Mouse (Mus musculus) heart, postnatal 0 days (tissue): Measurements from ENCODE around the gene Slx1b. TPM values are rescaled to one million over a fixed set of nuclear protein-coding genes. Genes with fewer than 3 reads are reported as not detected.

Experiments used
- ATAC-seq: fragments of 200-750 bp; cut with Nextera tagmentation; 2 replicates; pipeline ENCODE4 v1.8.0; 2017; ENCODE audit warnings: low read depth, moderate number of reproducible peaks, moderate library complexity; ENCODE audit not compliant: insufficient read depth
- DNase-seq: peaks from one replicate; pipeline ENCODE4 v3.0.0-alpha.2; 2016; ENCODE audit warnings: low spot score
- H3K27ac ChIP-seq: fragments of 300-500 bp; sonication (generic); 2 replicates; pipeline ENCODE4 v1.5.1; 2014; ENCODE audit warnings: low read depth, mild to moderate bottlenecking
- H3K27me3 ChIP-seq: fragments of 300-500 bp; sonication (generic); 2 replicates; pipeline ENCODE4 v1.6.1; 2014; ENCODE audit warnings: low read length, mixed read lengths; ENCODE audit not compliant: control insufficient read depth, insufficient read depth
- H3K36me3 ChIP-seq: fragments of 300-500 bp; sonication (generic); replicated peaks from 2 replicates; pipeline ENCODE4 v1.6.1; 2014; ENCODE audit warnings: low read length, mixed read lengths; ENCODE audit not compliant: control insufficient read depth, insufficient read depth
- H3K4me1 ChIP-seq: fragments of 300-500 bp; sonication (generic); 2 replicates; pipeline ENCODE4 v1.6.1; 2014; ENCODE audit warnings: antibody characterized with exemption; ENCODE audit not compliant: control insufficient read depth, insufficient read depth
- H3K4me2 ChIP-seq: fragments of 300-500 bp; sonication (generic); 2 replicates; pipeline ENCODE4 v1.6.1; 2014; ENCODE audit warnings: low read depth, mild to moderate bottlenecking, low read length, moderate library complexity
- H3K4me3 ChIP-seq: fragments of 300-500 bp; sonication (generic); 2 replicates; pipeline ENCODE4 v1.5.1; 2014; ENCODE audit warnings: low read depth, low read length
- H3K9ac ChIP-seq: fragments of 300-500 bp; sonication (generic); replicated peaks from 2 replicates; pipeline ENCODE4 v1.6.1; 2014; ENCODE audit warnings: low read depth, low read length, mixed read lengths
- H3K9me3 ChIP-seq: fragments of 300-500 bp; sonication (generic); replicated peaks from 2 replicates; pipeline ENCODE4 v1.6.1; 2016; ENCODE audit warnings: low read length; ENCODE audit not compliant: control insufficient read depth
- CTCF ChIP-seq: IDR thresholded peaks from 2 replicates; pipeline ENCODE4 v1.5.1; 2016; ENCODE audit warnings: antibody characterized with exemption, control low read depth, low read depth
- EP300 ChIP-seq: IDR thresholded peaks from 2 replicates; pipeline ENCODE4 v1.6.1; 2016; ENCODE audit warnings: antibody characterized with exemption, low read depth
- WGBS: fragments of 180-500 bp; shearing (Covaris S2); extraction: QIAGEN DNeasy Blood & Tissue Kit; methylation state at CpG from one replicate; pipeline ENCODE4 v1.1.7; 2014; 5-methylcytosine and 5-hydroxymethylcytosine counted together
- polyA plus RNA-seq: library from polyadenylated mRNA; unstranded; fragments of >200 nt; fragmentation: Nextera tagmentation; extraction: Ambion mirVana; gene quantifications from 2 replicates; pipeline ENCODE4 v1.2.1, GENCODE M21; 2015
- total RNA-seq: library from RNA; depleted of rRNA; stranded (reverse); fragments of >200 nt; gene quantifications from 2 replicates; pipeline ENCODE4 v1.2.3, GENCODE M21; 2014; ENCODE audit warnings: low replicate concordance

The Slx1b gene
- total and polyA plus RNA-seq, 2 experiments from 2014 or later = 4.9 to 12.6 TPM

GRCm38 (mm10) chr7:126694441-126695051 lies 1.0 kb downstream of the Slx1b start:
- Histone ChIP-seq H3K4me1 (peaks cover 14% of the 10 kb centered on the region; the same call in 1 of the 2 replicates), H3K27me3 (no peaks in the 10 kb centered on the region), H3K9me3 (no peaks in the 10 kb centered on the region), H3K4me3 (peak overlapping the region; percentile 93), H3K36me3 (peaks cover 16% of the 10 kb centered on the region), H3K9ac (peak overlapping the region; percentile 91), H3K4me2 (peak overlapping the region; percentile 91), H3K27ac (peak overlapping the region; percentile 34; the same call in 1 of the 2 replicates)
- ATAC-seq = no peak
- DNase-seq = no peak
- 50% methylated on average over 10 of the region's 10 CpGs for WGBS
- TF ChIP-seq EP300 (no peak), CTCF (no peak)

GRCm38 (mm10) chr7:126693781-126694180 lies 1.8 kb downstream of the Slx1b start:
- WGBS = 75% methylated on average over 7 of the region's 7 CpGs

GRCm38 (mm10) chr7:126693256-126693655 lies 2.3 kb downstream of the Slx1b start:
- DNase-seq (peak; percentile 70), ATAC-seq (no peak)
- Histone ChIP-seq H3K36me3 (peaks cover 16% of the 10 kb centered on the region), H3K9ac (no peak overlapping the region), H3K9me3 (no peaks in the 10 kb centered on the region), H3K4me1 (peaks cover 14% of the 10 kb centered on the region; the same call in 1 of the 2 replicates), H3K27ac (no peak overlapping the region), H3K4me2 (no peak overlapping the region), H3K4me3 (no peak overlapping the region), H3K27me3 (no peaks in the 10 kb centered on the region)
- peak; percentile 92 for TF ChIP-seq CTCF
- no peak for TF ChIP-seq EP300
- 23% methylated on average over 3 of the region's 3 CpGs for WGBS

More at GRCm38 (mm10) chr7:126693781-126694180, 1.8 kb downstream of the Slx1b start:
- no peak overlapping the region for H3K4me3 ChIP-seq
- no peaks in the 10 kb centered on the region for H3K9me3 ChIP-seq
- ATAC-seq (no peak), DNase-seq (no peak)
- no peak for TF ChIP-seq CTCF
- no peak for TF ChIP-seq EP300
- H3K4me2 ChIP-seq = no peak overlapping the region
- H3K27ac ChIP-seq = no peak overlapping the region
- H3K36me3 ChIP-seq = peaks cover 16% of the 10 kb centered on the region
- H3K4me1 ChIP-seq = peaks cover 14% of the 10 kb centered on the region; the same call in 1 of the 2 replicates
- no peaks in the 10 kb centered on the region for H3K27me3 ChIP-seq
- H3K9ac ChIP-seq = no peak overlapping the region

GRCm38 (mm10) chr7:126692426-126692825 lies 3.2 kb downstream of the Slx1b start:
- Histone ChIP-seq H3K4me2 (no peak overlapping the region), H3K4me1 (peaks cover 14% of the 10 kb centered on the region; the same call in 1 of the 2 replicates), H3K9ac (no peak overlapping the region), H3K36me3 (peaks cover 16% of the 10 kb centered on the region), H3K27ac (no peak overlapping the region), H3K9me3 (no peaks in the 10 kb centered on the region), H3K27me3 (no peaks in the 10 kb centered on the region), H3K4me3 (no peak overlapping the region)
- ATAC-seq (no peak), DNase-seq (no peak)
- WGBS = 91% methylated on average over 26 of the region's 26 CpGs
- TF ChIP-seq CTCF = no peak

GRCm38 (mm10) chr7:126691676-126692075 lies 3.9 kb downstream of the Slx1b start:
- no peak for TF ChIP-seq CTCF
- TF ChIP-seq EP300 = no peak
- no peak overlapping the region for H3K4me3 ChIP-seq
- peaks cover 16% of the 10 kb centered on the region for H3K36me3 ChIP-seq
- no peak overlapping the region for H3K27ac ChIP-seq
- H3K4me1 ChIP-seq = peaks cover 11% of the 10 kb centered on the region; the same call in 1 of the 2 replicates
- WGBS = 85% methylated on average over 4 of the region's 5 CpGs
- ATAC-seq (no peak), DNase-seq (no peak)
- no peaks in the 10 kb centered on the region for H3K27me3 ChIP-seq
- H3K9me3 ChIP-seq = no peaks in the 10 kb centered on the region
- no peak overlapping the region for H3K4me2 ChIP-seq
- H3K9ac ChIP-seq = no peak overlapping the region

GRCm38 (mm10) chr7:126690737-126691136 lies 4.8 kb downstream of the Slx1b start:
- peaks cover 6% of the 10 kb centered on the region; the same call in 1 of the 2 replicates for H3K4me1 ChIP-seq
- peaks cover 16% of the 10 kb centered on the region for H3K36me3 ChIP-seq
- ATAC-seq = no peak
- 86% methylated on average over 3 of the region's 3 CpGs for WGBS
- H3K27me3 ChIP-seq = no peaks in the 10 kb centered on the region
- no peak overlapping the region for H3K9ac ChIP-seq
- DNase-seq = no peak
- H3K27ac ChIP-seq = no peak overlapping the region
- no peaks in the 10 kb centered on the region for H3K9me3 ChIP-seq
- H3K4me2 ChIP-seq = no peak overlapping the region
- H3K4me3 ChIP-seq = no peak overlapping the region
- TF ChIP-seq EP300 = no peak
- no peak for TF ChIP-seq CTCF
